Mouse (Mus musculus): ENCODE data around the gene Phkg2. TPM values are rescaled to one million over a fixed set of nuclear protein-coding genes. Genes with fewer than 3 reads are reported as not detected.
A peak's percentile ranks its signal among the peaks of the same experiment; 100 is the strongest.

The Phkg2 gene
- total and polyA plus RNA-seq, 2 experiments from 2014 or later, result 58.2 to 71.4 TPM

- no peak for TF ChIP-seq CTCF (IDR thresholded peaks at IDR 0.05; ENCODE audit: low read depth)
- no peak for DNase-seq (ENCODE audit: low spot score)
- H3K36me3 ChIP-seq (ENCODE audit: insufficient read depth, low read length), result peaks cover 47% of the 10 kb centered on the region
- H3K4me3 ChIP-seq (ENCODE audit: low read length), result peak overlapping the region; percentile 92; the same call in 1 of the 2 replicates
- peak overlapping the region; percentile 89 for H3K4me2 ChIP-seq (ENCODE audit: low read depth, low read length)
- peak overlapping the region; percentile 49; the same call in 1 of the 2 replicates for H3K9ac ChIP-seq (replicated peaks; ENCODE audit: low read length)
- H3K4me1 ChIP-seq (ENCODE audit: insufficient read depth, low read length), result no peaks in the 10 kb centered on the region; the same call in 1 of the 2 replicates
- no peaks in the 10 kb centered on the region for H3K9me3 ChIP-seq (ENCODE audit: low read length)
- no peak for ATAC-seq
- no peaks in the 10 kb centered on the region for H3K27me3 ChIP-seq (ENCODE audit: insufficient read depth, low read length)
- H3K27ac ChIP-seq, result no peak overlapping the region; the same call in 1 of the 2 replicates
- 66% methylated on average over 5 of the region's 5 CpGs for WGBS
These were observed 14.1 kb downstream of the Phkg2 start for GRCm38 (mm10) chr7:127587196-127587595.

DNA sequence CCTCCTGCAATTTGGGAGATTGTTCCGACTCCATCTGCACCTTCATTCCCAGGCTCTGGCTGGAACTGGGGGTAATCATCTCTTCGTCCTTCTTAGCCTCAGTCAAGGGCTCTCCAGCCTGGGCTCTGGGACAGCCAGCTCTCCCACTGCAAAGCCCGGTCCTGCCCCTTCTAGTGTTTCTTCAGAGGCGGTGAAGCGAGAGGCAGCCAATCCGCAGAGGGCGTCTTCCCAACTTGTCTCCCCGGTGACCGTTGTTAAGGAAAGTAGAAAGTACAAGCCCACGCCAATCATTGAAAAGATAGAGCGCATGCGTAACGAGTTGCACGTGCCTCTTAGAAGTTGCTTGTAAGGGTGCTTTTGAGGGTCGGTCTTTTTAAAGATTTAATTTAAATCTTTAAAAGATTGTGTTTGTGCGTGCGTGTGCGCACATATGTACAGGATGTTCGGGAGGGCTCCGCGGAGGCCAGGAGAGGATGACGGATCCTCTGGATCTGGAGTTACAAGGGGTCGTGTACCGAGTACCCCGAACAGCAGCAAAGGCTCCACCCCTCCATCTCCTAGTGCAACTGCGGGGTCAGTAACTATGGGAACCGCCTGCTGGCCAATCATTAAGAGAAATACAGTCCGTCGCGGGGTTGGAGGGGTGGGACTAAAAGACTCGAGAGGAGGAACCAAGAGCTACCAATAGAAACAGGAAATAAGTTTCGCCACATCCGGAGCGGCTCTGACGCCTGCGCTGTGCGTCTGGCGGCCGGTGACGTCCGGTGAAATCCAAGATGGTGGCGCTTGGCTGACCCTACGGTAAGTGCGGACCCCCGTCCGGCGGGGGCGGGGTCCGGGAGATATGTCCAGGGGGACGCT lies 15.1 kb downstream of the Phkg2 start, which contains the start of the genes Ccdc189 and Rnf40:
Ccdc189 (minus strand) TSS at position 585 of the 861 bp plus-strand sequence.
Rnf40 (plus strand) TSS at position 757 of the 861 bp plus-strand sequence.
- under 1% methylated on average over 50 of the region's 50 CpGs for WGBS
- DNase-seq (ENCODE audit: low spot score), result peak; percentile 98
- Histone ChIP-seq H3K9ac (replicated peaks; ENCODE audit: low read length) (peak within 1 kb of the TSS; percentile 86), H3K36me3 (ENCODE audit: insufficient read depth, low read length) (peaks cover 46% of the 10 kb centered on the region), H3K9me3 (ENCODE audit: low read length) (no peaks in the 10 kb centered on the region), H3K27me3 (ENCODE audit: insufficient read depth, low read length) (no peaks in the 10 kb centered on the region), H3K4me2 (ENCODE audit: low read depth, low read length) (peak within 1 kb of the TSS; percentile 89), H3K4me3 (ENCODE audit: low read length) (peak within 1 kb of the TSS; percentile 92), H3K27ac (peak within 1 kb of the TSS; percentile 74), H3K4me1 (ENCODE audit: insufficient read depth, low read length) (no peaks in the 10 kb centered on the region; the same call in 1 of the 2 replicates)
- ATAC-seq, result peak; percentile 99
- TF ChIP-seq CTCF (IDR thresholded peaks at IDR 0.05; ENCODE audit: low read depth), result no peak

GRCm38 (mm10) chr7:127588901-127589300 lies 15.8 kb downstream of the Phkg2 start:
- Histone ChIP-seq H3K27ac (peak overlapping the region; percentile 74), H3K36me3 (ENCODE audit: insufficient read depth, low read length) (peaks cover 46% of the 10 kb centered on the region), H3K4me1 (ENCODE audit: insufficient read depth, low read length) (no peaks in the 10 kb centered on the region; the same call in 1 of the 2 replicates), H3K4me2 (ENCODE audit: low read depth, low read length) (peak overlapping the region; percentile 89), H3K9ac (replicated peaks; ENCODE audit: low read length) (peak overlapping the region; percentile 86), H3K27me3 (ENCODE audit: insufficient read depth, low read length) (no peaks in the 10 kb centered on the region), H3K9me3 (ENCODE audit: low read length) (no peaks in the 10 kb centered on the region), H3K4me3 (ENCODE audit: low read length) (peak overlapping the region; percentile 92)
- no peak for TF ChIP-seq CTCF (IDR thresholded peaks at IDR 0.05; ENCODE audit: low read depth)
- WGBS, result 6% methylated on average over 29 of the region's 29 CpGs
- DNase-seq (ENCODE audit: low spot score), result no peak
- no peak for ATAC-seq

DNA sequence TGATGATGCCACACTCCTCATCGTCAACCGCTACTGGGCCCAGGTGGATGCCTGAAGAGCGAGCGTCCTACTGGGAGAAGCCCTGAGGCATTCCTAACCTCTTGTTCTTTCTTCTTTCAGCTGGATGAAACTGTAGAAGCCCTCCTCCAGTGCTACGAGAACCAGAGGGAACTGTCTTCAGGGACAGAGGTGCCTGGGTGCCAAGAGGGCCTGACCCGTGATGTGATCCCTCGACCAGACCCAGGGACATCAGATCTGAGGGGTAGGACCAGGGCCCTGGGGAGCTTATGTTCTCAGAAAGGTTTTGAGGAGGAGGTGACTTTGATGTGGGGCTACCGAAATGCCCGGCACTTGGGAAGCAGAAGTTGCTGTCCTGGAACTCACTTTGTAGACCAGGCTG lies 16.5 kb downstream of the Phkg2 start:
- Histone ChIP-seq H3K36me3 (ENCODE audit: insufficient read depth, low read length) (peaks cover 47% of the 10 kb centered on the region), H3K9ac (replicated peaks; ENCODE audit: low read length) (no peak overlapping the region; the same call in 1 of the 2 replicates)
- no peak for TF ChIP-seq CTCF (IDR thresholded peaks at IDR 0.05; ENCODE audit: low read depth)

DNA sequence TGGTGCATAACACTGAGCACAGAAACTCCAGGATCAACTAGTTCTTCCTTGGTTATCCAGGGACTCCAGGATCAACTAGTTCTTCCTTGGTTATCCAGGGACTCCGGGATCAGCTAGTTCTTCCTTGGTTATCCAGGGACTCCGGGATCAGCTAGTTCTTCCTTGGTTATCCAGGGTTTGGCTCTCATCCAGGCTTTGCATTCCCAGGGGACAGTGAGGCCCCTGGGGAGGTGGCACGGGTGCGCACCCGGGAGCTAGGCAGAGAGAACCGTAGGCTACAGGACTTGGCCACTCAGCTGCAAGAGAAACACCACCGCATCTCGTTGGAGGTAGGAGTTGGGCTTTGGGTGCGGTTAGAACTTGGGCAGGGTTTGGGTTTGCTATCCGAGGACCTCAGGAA lies 18.0 kb downstream of the Phkg2 start:
- Histone ChIP-seq H3K9ac (replicated peaks; ENCODE audit: low read length) (no peak overlapping the region), H3K27ac (no peak overlapping the region), H3K4me2 (ENCODE audit: low read depth, low read length) (no peak overlapping the region), H3K9me3 (ENCODE audit: low read length) (no peaks in the 10 kb centered on the region), H3K4me3 (ENCODE audit: low read length) (no peak overlapping the region), H3K4me1 (ENCODE audit: insufficient read depth, low read length) (no peaks in the 10 kb centered on the region; the same call in 1 of the 2 replicates), H3K36me3 (ENCODE audit: insufficient read depth, low read length) (peaks cover 56% of the 10 kb centered on the region), H3K27me3 (ENCODE audit: insufficient read depth, low read length) (no peaks in the 10 kb centered on the region)
- WGBS, result 88% methylated on average over 10 of the region's 10 CpGs
- TF ChIP-seq CTCF (IDR thresholded peaks at IDR 0.05; ENCODE audit: low read depth), result no peak
- DNase-seq (ENCODE audit: low spot score) (no peak), ATAC-seq (no peak)

More for the DNA sequence above, 16.5 kb downstream of the Phkg2 start:
- ATAC-seq (no peak), DNase-seq (ENCODE audit: low spot score) (no peak)
- WGBS, result 92% methylated on average over 9 of the region's 9 CpGs
- no peaks in the 10 kb centered on the region; the same call in 1 of the 2 replicates for H3K4me1 ChIP-seq (ENCODE audit: insufficient read depth, low read length)
- no peak overlapping the region for H3K27ac ChIP-seq
- H3K27me3 ChIP-seq (ENCODE audit: insufficient read depth, low read length), result no peaks in the 10 kb centered on the region
- H3K4me3 ChIP-seq (ENCODE audit: low read length), result peak overlapping the region; percentile 92; the same call in 1 of the 2 replicates
- H3K4me2 ChIP-seq (ENCODE audit: low read depth, low read length), result peak overlapping the region; percentile 89
- H3K9me3 ChIP-seq (ENCODE audit: low read length), result no peaks in the 10 kb centered on the region

- H3K36me3 ChIP-seq (ENCODE audit: insufficient read depth, low read length), result peaks cover 69% of the 10 kb centered on the region
- H3K4me2 ChIP-seq (ENCODE audit: low read depth, low read length), result no peak overlapping the region
- H3K27ac ChIP-seq, result no peak overlapping the region
- WGBS, result 87% methylated on average over 14 of the region's 14 CpGs
- no peak overlapping the region for H3K4me3 ChIP-seq (ENCODE audit: low read length)
- no peaks in the 10 kb centered on the region for H3K27me3 ChIP-seq (ENCODE audit: insufficient read depth, low read length)
- DNase-seq (ENCODE audit: low spot score), result no peak
- ATAC-seq, result no peak
- no peak for TF ChIP-seq CTCF (IDR thresholded peaks at IDR 0.05; ENCODE audit: low read depth)
- no peak overlapping the region for H3K9ac ChIP-seq (replicated peaks; ENCODE audit: low read length)
- no peaks in the 10 kb centered on the region; the same call in 1 of the 2 replicates for H3K4me1 ChIP-seq (ENCODE audit: insufficient read depth, low read length)
- H3K9me3 ChIP-seq (ENCODE audit: low read length), result no peaks in the 10 kb centered on the region
These were observed 19.4 kb downstream of the Phkg2 start for GRCm38 (mm10) chr7:127592575-127592974.

All from hindbrain, postnatal 0 days (tissue).